Mouse (Mus musculus) forelimb bud, embryonic 11.5 days (tissue): ENCODE data around the gene Pygl.
A peak's percentile ranks its signal among the peaks of the same experiment; 100 is the strongest.
"Not testable (repeated sequence)": the region's sequence is repeated elsewhere in the genome, so short reads cannot be mapped to it uniquely, and the experiment has no call there.

Experiments
- DNase-seq: peaks from one replicate; pipeline ENCODE4 v3.0.0-alpha.2; 2012; ENCODE audit warnings: low read depth, low spot score

Gene Pygl

DNA sequence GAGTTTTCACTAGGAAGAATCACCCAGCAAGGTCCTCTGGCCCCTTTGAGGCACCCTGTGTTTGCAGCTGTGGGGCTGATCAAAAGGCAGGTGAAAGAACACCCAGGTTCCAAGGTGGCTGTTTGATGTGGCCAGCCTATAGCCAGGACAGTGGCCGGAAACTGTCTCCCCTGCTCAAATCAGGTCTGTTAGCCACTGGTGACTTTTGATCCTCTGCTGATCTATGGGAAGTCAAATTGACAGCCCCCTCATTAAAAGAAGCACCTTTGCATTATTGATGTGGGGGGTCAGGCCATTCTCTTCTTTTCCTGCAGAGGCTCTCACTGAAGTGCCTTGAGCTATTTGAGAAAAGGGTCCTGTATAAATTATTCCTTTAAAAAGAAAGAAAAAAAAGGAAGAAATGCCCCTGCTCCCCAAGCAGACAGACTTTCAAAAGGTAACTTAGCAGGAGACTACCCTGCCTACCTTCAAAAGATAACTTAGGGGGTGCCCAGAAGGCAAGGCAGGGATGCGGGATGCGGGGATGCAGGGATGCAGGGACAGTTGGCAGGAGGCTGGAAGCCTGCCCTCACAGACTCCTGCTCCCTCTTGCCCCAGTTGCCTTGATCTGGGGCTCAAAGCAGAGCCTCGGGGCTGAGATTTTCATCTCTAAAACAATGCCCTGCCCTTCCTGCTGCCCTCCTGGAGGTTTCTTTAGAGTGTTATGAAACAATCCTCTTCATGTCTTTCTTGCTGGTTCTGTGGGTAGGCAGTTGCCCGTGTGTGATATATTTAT, 73.8 kb downstream of the Pygl start:
- no peak for DNase-seq

DNA sequence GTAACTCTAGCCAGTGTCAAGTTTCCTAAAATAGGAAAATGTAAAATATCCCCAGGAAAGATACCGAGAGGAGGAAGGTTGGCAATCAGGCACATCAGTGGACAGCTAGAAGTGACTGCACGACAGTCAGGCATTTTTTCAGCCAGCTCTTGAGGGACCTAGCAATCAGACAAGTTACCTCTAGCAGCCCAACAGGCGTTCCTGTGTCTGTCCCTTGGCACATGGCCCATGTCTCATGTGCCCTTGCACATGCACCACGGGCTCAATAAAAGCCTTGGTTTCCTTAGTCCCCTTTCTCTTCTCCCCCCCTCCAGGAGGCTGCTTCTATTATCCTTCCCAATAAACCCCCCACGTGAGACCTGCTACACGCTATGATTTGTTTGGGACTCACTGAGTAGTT, 75.1 kb downstream of the Pygl start:
- DNase-seq, result no peak

DNA sequence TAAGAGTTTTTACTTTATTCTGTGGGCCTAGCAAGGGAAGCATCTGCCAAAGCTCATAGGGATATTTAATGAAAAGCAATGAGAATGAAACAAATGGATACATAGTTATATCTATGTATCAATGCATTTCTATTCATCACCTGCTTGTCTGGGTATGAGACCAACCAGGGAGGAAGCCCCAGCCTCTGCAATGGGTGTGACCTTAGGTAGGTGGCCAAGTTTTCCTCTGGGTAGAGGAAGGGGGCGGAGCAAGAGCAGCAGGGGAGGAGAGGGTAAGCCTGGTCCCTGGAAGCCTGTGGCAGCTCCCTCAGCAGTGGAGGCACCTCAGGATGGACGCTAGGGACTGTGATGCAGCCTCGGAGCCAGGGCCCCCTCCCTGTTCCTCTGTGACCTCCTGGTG, 77.4 kb downstream of the Pygl start, which contains the start of gene Abhd12b:
TSS of gene Abhd12b (plus strand) at position 301 of the 400 bp plus-strand sequence.
- no peak for DNase-seq

DNA sequence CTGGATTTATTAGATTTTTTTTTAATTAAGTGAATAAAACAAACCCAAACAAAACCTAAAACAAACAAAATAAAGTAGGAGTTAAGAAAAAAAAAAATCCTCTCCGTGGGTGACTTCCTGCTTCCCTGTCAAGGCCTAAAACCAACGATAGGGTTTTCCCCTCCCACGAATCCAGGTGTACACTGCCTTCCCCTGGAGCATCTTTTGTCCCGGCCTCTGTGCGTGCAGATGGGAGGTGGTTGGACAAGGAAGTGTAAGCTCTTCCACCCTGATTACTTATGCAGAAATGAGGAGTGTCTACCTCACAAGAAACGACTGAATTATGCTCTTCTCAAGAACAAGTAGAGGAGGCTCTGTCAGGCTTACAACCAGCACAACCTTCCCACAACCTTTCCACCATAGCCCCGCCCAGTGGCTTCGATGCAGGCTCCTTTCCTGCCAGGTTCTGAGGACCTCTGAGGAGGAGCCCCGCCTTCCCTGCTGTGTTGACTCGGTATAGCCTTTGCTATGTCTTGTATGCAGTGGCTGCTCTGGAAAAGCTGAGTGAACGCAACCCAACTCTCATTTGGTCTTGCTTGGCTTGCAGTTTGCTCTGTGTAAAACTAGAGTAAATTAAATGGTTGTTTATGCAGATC, 82.5 kb downstream of the Pygl start:
- no peak for DNase-seq

DNA sequence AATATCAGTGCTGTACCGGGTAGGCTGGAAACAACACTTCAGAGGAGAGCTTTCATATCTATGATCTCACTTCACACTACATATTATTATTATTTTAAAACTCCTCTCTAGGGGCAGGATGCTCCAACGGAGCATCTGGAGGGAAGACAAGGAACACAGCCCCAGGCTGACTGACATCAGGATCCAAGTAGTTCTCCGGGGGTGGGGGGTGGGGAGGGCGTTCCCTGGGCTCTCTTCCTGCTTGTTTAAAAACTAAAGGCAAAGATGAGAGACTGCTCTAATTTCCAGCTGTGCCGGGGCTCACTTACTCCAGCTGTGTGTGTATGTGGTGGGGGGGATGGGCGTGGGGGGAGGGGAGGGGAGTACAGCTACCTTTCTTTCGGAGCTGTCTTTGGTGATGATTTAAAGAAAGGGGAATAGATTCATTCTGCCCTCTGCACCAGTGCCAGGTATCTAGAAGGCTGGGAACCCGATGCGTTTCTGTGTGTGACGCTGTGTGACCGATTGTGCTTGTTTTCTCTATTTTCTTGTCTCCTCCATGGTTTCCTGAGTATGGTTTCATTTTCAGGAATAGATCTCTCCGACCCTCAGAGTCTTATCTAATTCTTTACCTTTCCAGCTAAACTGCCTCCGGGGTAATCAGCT, 83.2 kb downstream of the Pygl start:
- peak; percentile 21 for DNase-seq

DNA sequence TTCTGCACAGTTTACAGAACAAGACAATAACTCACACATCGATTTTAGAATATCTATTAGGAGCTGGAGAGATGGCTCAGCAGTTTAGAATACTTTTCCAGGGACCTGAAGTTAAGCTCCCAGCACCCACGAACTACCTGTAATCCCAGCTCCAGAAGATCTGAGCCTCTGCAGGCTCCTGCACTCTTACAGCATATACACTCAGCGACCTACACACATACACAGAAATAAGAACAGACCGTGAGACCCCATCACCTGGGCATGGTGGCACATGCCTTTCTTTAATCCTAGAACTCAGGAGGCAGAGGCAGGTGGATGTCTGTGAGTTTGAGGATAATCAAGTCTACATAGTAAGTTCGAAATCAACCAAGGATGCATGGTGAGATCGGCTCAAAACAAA, 85.7 kb downstream of the Pygl start:
- DNase-seq, result no peak

DNA sequence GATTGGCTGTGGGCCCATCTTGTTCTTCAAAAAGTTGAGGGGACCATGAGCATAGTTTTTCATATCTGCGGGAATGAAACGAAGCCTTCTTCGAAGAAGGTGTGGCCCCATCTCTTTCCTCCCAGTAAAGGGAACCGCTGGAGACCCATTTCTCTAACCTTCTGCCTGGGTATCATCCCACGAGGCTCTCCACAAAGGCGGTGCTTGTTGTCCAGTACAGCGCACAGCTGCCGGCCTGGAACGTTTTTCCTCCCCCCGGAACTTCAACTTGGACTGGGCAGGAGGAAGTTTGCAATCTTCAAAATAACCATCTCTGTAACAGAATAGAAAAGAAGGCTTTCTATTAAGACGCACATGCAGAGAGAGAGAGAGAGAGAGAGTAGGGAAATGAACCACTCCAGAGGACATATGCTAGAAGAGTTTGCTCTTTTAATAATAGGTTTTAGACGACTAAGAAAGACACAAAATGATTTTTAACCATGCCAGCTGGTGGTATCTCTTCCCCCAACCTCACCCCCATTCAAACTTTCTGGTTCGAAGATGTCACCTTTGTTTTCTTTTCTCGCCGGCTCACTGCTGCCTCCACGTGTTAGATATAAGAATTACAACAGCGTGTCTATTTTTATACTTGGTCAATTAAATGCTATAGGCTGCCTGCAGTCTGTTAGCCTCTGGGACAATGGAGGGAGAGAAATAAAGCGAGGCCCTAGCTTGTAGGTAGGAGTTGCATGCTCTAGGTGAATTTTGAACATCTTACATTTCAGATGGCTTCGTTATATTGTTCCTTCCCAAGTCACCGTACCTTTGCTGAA, 86.4 kb downstream of the Pygl start:
- DNase-seq, result peak; percentile 73

DNA sequence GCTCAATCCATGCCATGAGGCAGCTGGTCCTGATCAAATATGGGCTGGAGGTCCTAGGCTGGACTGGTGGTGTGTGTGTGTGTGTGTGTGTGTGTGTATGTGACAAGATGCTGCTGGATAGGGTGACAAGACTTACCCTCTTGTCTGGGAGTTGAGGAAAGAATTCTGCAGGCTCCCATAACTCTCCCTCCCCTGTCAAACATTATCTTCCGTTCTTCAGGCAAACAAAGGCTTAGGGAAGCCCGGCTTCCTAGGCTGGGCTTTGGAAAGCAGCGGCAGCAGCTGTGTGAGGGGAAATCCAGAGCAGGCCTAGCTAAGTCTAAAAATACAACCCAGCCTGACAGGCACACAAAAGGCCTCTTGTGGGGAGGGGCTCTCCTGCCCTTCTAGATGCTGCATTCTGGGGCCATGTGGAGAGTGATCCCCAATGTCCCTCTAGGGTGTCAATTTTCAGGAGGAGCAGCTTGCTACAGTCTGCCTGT, 87.1 kb downstream of the Pygl start:
- DNase-seq, result not testable (repeated sequence)

DNA sequence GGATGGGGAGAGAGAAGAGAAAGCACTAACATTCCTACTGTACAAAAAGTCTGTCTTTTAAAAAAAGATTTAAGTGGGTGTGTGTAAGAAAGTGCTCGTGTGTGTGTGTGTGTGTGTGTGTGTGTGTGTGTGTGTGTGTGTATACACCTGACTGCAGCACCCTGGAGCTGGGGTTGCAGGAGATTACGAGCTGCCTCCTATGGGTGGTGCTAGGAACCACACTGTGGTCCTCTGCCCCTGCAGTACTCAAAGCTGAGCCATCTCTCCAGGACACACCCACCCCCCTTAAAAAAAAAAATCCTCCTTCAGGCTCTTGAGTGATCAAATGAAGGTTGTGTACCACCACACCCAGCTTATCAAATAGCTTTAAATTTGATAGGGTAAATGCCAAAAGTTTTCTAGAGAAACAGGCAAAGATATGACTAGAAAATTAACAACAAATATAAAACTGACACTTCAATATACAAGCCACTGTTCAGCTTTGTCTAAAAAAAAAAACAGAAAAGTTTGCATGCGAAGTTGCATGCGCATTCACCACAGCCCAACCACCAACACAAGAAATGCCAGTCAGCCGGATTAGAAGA, 90.2 kb downstream of the Pygl start:
- no peak for DNase-seq
